Mouse (Mus musculus): ENCODE results near the gene Auh. TPM values are rescaled to one million over a fixed set of nuclear protein-coding genes. Genes with fewer than 3 reads are reported as not detected.

The Auh gene
- total and polyA plus RNA-seq, 3 experiments, result 14.7 to 19.5 TPM; not detected in 1

- TF ChIP-seq ZKSCAN1 (IDR thresholded peaks at IDR 0.05; ENCODE audit: low read depth, low read length), result no peak
- no peak for TF ChIP-seq MEF2A (IDR thresholded peaks at IDR 0.05; ENCODE audit: extremely low read depth, insufficient replicate concordance, low read depth, low read length, poor library complexity, severe bottlenecking)
- TF ChIP-seq EP300 (IDR thresholded peaks at IDR 0.05; ENCODE audit: low read depth in 1 of 2, low read length in 2 of 2), result no peak
- TF ChIP-seq SIN3A (IDR thresholded peaks at IDR 0.05; ENCODE audit: low read length), result no peak
- TF ChIP-seq NELFE (IDR thresholded peaks at IDR 0.05; ENCODE audit: low read depth, low read length), result no peak
- no peak for TF ChIP-seq MYC (IDR thresholded peaks at IDR 0.05; ENCODE audit: low read depth, low read length)
- no peak for TF ChIP-seq MAX (IDR thresholded peaks at IDR 0.05; ENCODE audit: low read length)
- TF ChIP-seq E2F4 (IDR thresholded peaks at IDR 0.05; ENCODE audit: borderline replicate concordance, low read depth, low read length), result no peak
- no peak for TF ChIP-seq USF1 (IDR thresholded peaks at IDR 0.05; ENCODE audit: low read depth, low read length)
- no peak for TF ChIP-seq RCOR1 (IDR thresholded peaks at IDR 0.05; ENCODE audit: low read depth, low read length)
- H3K9ac ChIP-seq (ENCODE audit: control insufficient read depth, low read depth, low read length, poor library complexity, severe bottlenecking), result no peak overlapping the region
- no peaks in the 10 kb centered on the region for H3K9me3 ChIP-seq (replicated peaks; ENCODE audit: insufficient read depth, low read length)
- H3K27me3 ChIP-seq (ENCODE audit: control insufficient read depth in 1 of 2, insufficient read depth in 2 of 2, low read length in 2 of 2), result no peaks in the 10 kb centered on the region
- no peak for DNase-seq (ENCODE audit: low read depth, low spot score)
- H3K27ac ChIP-seq (ENCODE audit: control insufficient read depth, low read depth, low read length), result no peak overlapping the region
- H3K4me1 ChIP-seq (ENCODE audit: control insufficient read depth in 1 of 2, insufficient read depth in 2 of 2, low read length in 2 of 2), result peaks cover 0 to 3% of the 10 kb centered on the region in 2 experiments; a peak in 1 of 4 replicates
- H3K79me2 ChIP-seq (ENCODE audit: control insufficient read depth, insufficient read depth, low read length, poor library complexity), result no peaks in the 10 kb centered on the region
- peaks cover 0 to 4% of the 10 kb centered on the region in 2 experiments; a peak in 2 of 4 replicates for H3K36me3 ChIP-seq (ENCODE audit: control insufficient read depth in 1 of 2, insufficient read depth in 2 of 2, low read length in 2 of 2)
- H3K4me3 ChIP-seq (ENCODE audit: control insufficient read depth in 1 of 2, insufficient read depth in 1 of 2, low read depth in 2 of 2, low read length in 2 of 2), result no peak overlapping the region
Measured at GRCm38 (mm10) chr13:52890313-52890712, 39.2 kb downstream of the Auh start.

GRCm38 (mm10) chr13:52886779-52887178, 42.7 kb downstream of the Auh start:
- Histone ChIP-seq H3K4me1 (ENCODE audit: control insufficient read depth in 1 of 2, insufficient read depth in 2 of 2, low read length in 2 of 2) (no peaks in the 10 kb centered on the region; a peak in 1 of 4 replicates), H3K36me3 (ENCODE audit: control insufficient read depth in 1 of 2, insufficient read depth in 2 of 2, low read length in 2 of 2) (peaks cover 0 to 2% of the 10 kb centered on the region in 2 experiments; a peak in 2 of 4 replicates), H3K9me3 (replicated peaks; ENCODE audit: insufficient read depth, low read length) (no peaks in the 10 kb centered on the region), H3K27ac (ENCODE audit: control insufficient read depth, low read depth, low read length) (no peak overlapping the region), H3K27me3 (ENCODE audit: control insufficient read depth in 1 of 2, insufficient read depth in 2 of 2, low read length in 2 of 2) (no peaks in the 10 kb centered on the region), H3K9ac (ENCODE audit: control insufficient read depth, low read depth, low read length, poor library complexity, severe bottlenecking) (no peak overlapping the region), H3K79me2 (ENCODE audit: control insufficient read depth, insufficient read depth, low read length, poor library complexity) (no peaks in the 10 kb centered on the region), H3K4me3 (ENCODE audit: control insufficient read depth in 1 of 2, insufficient read depth in 1 of 2, low read depth in 2 of 2, low read length in 2 of 2) (no peak overlapping the region)
- no peak for DNase-seq (ENCODE audit: low read depth, low spot score)
- TF ChIP-seq MAZ (IDR thresholded peaks at IDR 0.05; ENCODE audit: low read depth, low read length) (no peak), ZC3H11A (IDR thresholded peaks at IDR 0.05; ENCODE audit: low read depth, low read length) (no peak), POLR2A (IDR thresholded peaks at IDR 0.05; ENCODE audit: control insufficient read depth in 1 of 2, insufficient read depth in 1 of 2, low read depth in 1 of 2, low read length in 2 of 2, poor library complexity in 1 of 2) (no peak), USF1 (IDR thresholded peaks at IDR 0.05; ENCODE audit: low read depth, low read length) (no peak), ELF1 (IDR thresholded peaks at IDR 0.05; ENCODE audit: low read depth, low read length) (no peak), TAL1 (IDR thresholded peaks at IDR 0.05; ENCODE audit: low read length) (no peak), ZMIZ1 (IDR thresholded peaks at IDR 0.05; ENCODE audit: low read depth, low read length) (no peak), TCF12 (IDR thresholded peaks at IDR 0.05; ENCODE audit: low read depth, low read length) (no peak), CHD2 (IDR thresholded peaks at IDR 0.05; ENCODE audit: low read length) (no peak), SIN3A (IDR thresholded peaks at IDR 0.05; ENCODE audit: low read length) (no peak), E2F4 (IDR thresholded peaks at IDR 0.05; ENCODE audit: borderline replicate concordance, low read depth, low read length) (no peak), EP300 (IDR thresholded peaks at IDR 0.05; ENCODE audit: low read depth in 1 of 2, low read length in 2 of 2) (no peak), ETS1 (IDR thresholded peaks at IDR 0.05; ENCODE audit: low read depth, low read length) (no peak), GABPA (IDR thresholded peaks at IDR 0.05; ENCODE audit: low read depth, low read length) (no peak), MXI1 (IDR thresholded peaks at IDR 0.05; ENCODE audit: low read depth, low read length) (no peak), RAD21 (IDR thresholded peaks at IDR 0.05; ENCODE audit: low read depth, low read length) (no peak), MAFK (IDR thresholded peaks at IDR 0.05; ENCODE audit: borderline replicate concordance, low read depth, low read length) (no peak), KAT2A (conservative IDR thresholded peaks at IDR 0.05; ENCODE audit: low read depth, low read length) (no peak), HCFC1 (IDR thresholded peaks at IDR 0.05; ENCODE audit: low read depth, low read length) (no peak), POLR2AphosphoS2 (IDR thresholded peaks at IDR 0.05; ENCODE audit: low read length) (no peak)
